Mouse (Mus musculus): Measurements from ENCODE around the gene Hhat. TPM values are rescaled to one million over a fixed set of nuclear protein-coding genes. Genes with fewer than 3 reads are reported as not detected.

Hhat gene
- total and polyA plus RNA-seq, 2 experiments from 2014 or later, result 3.5 to 5.4 TPM

- H3K36me3 ChIP-seq (ENCODE audit: insufficient read depth, low read length), result no peaks in the 10 kb centered on the region
- ATAC-seq (no peak), DNase-seq (ENCODE audit: low spot score) (no peak)
- no peaks in the 10 kb centered on the region for H3K9me3 ChIP-seq (ENCODE audit: low read length)
- H3K4me1 ChIP-seq (ENCODE audit: insufficient read depth, low read length), result no peaks in the 10 kb centered on the region
- H3K9ac ChIP-seq (replicated peaks; ENCODE audit: low read length), result no peak overlapping the region
- no peaks in the 10 kb centered on the region for H3K27me3 ChIP-seq (ENCODE audit: insufficient read depth, low read length)
- no peak overlapping the region for H3K4me2 ChIP-seq (ENCODE audit: low read depth, low read length)
- no peak overlapping the region for H3K4me3 ChIP-seq (ENCODE audit: low read length)
- no peak overlapping the region for H3K27ac ChIP-seq
- TF ChIP-seq CTCF (IDR thresholded peaks at IDR 0.05; ENCODE audit: low read depth), result no peak
- WGBS, result 78% methylated on average over 1 of the region's 1 CpGs
Measured at GRCm38 (mm10) chr1:192519713-192520112, 251.3 kb downstream of the Hhat start.

GRCm38 (mm10) chr1:192515373-192515772 is 255.7 kb downstream of the Hhat start:
- ATAC-seq (no peak), DNase-seq (ENCODE audit: low spot score) (no peak)
- Histone ChIP-seq H3K9me3 (ENCODE audit: low read length) (no peaks in the 10 kb centered on the region), H3K4me3 (ENCODE audit: low read length) (no peak overlapping the region), H3K9ac (replicated peaks; ENCODE audit: low read length) (no peak overlapping the region), H3K4me2 (ENCODE audit: low read depth, low read length) (no peak overlapping the region), H3K4me1 (ENCODE audit: insufficient read depth, low read length) (no peaks in the 10 kb centered on the region), H3K27ac (no peak overlapping the region), H3K27me3 (ENCODE audit: insufficient read depth, low read length) (no peaks in the 10 kb centered on the region), H3K36me3 (ENCODE audit: insufficient read depth, low read length) (no peaks in the 10 kb centered on the region)
- no peak for TF ChIP-seq CTCF (IDR thresholded peaks at IDR 0.05; ENCODE audit: low read depth)
- 82% methylated on average over 3 of the region's 3 CpGs for WGBS

- H3K27ac ChIP-seq, result no peak overlapping the region
- ATAC-seq, result no peak
- no peak overlapping the region for H3K4me3 ChIP-seq (ENCODE audit: low read length)
- H3K4me2 ChIP-seq (ENCODE audit: low read depth, low read length), result no peak overlapping the region
- H3K27me3 ChIP-seq (ENCODE audit: insufficient read depth, low read length), result no peaks in the 10 kb centered on the region
- no peak overlapping the region for H3K9ac ChIP-seq (replicated peaks; ENCODE audit: low read length)
- 95% methylated on average over 1 of the region's 1 CpGs for whole genome bisulfite sequencing
- TF ChIP-seq CTCF (IDR thresholded peaks at IDR 0.05; ENCODE audit: low read depth), result no peak
- no peak for DNase-seq (ENCODE audit: low spot score)
- no peaks in the 10 kb centered on the region for H3K4me1 ChIP-seq (ENCODE audit: insufficient read depth, low read length)
- H3K36me3 ChIP-seq (ENCODE audit: insufficient read depth, low read length), result no peaks in the 10 kb centered on the region
- no peaks in the 10 kb centered on the region for H3K9me3 ChIP-seq (ENCODE audit: low read length)
Measured at GRCm38 (mm10) chr1:192512821-192513220, 258.2 kb downstream of the Hhat start.

- no peak for ATAC-seq
- no peak for TF ChIP-seq CTCF (IDR thresholded peaks at IDR 0.05; ENCODE audit: low read depth)
- no peak overlapping the region for H3K9ac ChIP-seq (replicated peaks; ENCODE audit: low read length)
- no peaks in the 10 kb centered on the region for H3K36me3 ChIP-seq (ENCODE audit: insufficient read depth, low read length)
- H3K27me3 ChIP-seq (ENCODE audit: insufficient read depth, low read length), result no peaks in the 10 kb centered on the region
- no peak overlapping the region for H3K4me2 ChIP-seq (ENCODE audit: low read depth, low read length)
- H3K9me3 ChIP-seq (ENCODE audit: low read length), result no peaks in the 10 kb centered on the region
- H3K27ac ChIP-seq, result no peak overlapping the region
- no peaks in the 10 kb centered on the region for H3K4me1 ChIP-seq (ENCODE audit: insufficient read depth, low read length)
- no peak overlapping the region for H3K4me3 ChIP-seq (ENCODE audit: low read length)
- 71% methylated on average over 4 of the region's 4 CpGs for WGBS
- DNase-seq (ENCODE audit: low spot score), result no peak
Measured at GRCm38 (mm10) chr1:192503651-192504050, 267.4 kb downstream of the Hhat start.

- H3K4me3 ChIP-seq (ENCODE audit: low read length), result no peak overlapping the region
- no peak for TF ChIP-seq CTCF (IDR thresholded peaks at IDR 0.05; ENCODE audit: low read depth)
- no peak for DNase-seq (ENCODE audit: low spot score)
- H3K27me3 ChIP-seq (ENCODE audit: insufficient read depth, low read length), result no peaks in the 10 kb centered on the region
- H3K4me1 ChIP-seq (ENCODE audit: insufficient read depth, low read length), result no peaks in the 10 kb centered on the region
- no peaks in the 10 kb centered on the region for H3K9me3 ChIP-seq (ENCODE audit: low read length)
- H3K4me2 ChIP-seq (ENCODE audit: low read depth, low read length), result no peak overlapping the region
- H3K9ac ChIP-seq (replicated peaks; ENCODE audit: low read length), result no peak overlapping the region
- no peak overlapping the region for H3K27ac ChIP-seq
- ATAC-seq, result no peak
- H3K36me3 ChIP-seq (ENCODE audit: insufficient read depth, low read length), result no peaks in the 10 kb centered on the region
Measured at GRCm38 (mm10) chr1:192502835-192503234, 268.2 kb downstream of the Hhat start.

- Histone ChIP-seq H3K4me1 (ENCODE audit: insufficient read depth, low read length) (no peaks in the 10 kb centered on the region), H3K27me3 (ENCODE audit: insufficient read depth, low read length) (no peaks in the 10 kb centered on the region), H3K4me3 (ENCODE audit: low read length) (no peak overlapping the region), H3K4me2 (ENCODE audit: low read depth, low read length) (no peak overlapping the region), H3K9ac (replicated peaks; ENCODE audit: low read length) (no peak overlapping the region), H3K36me3 (ENCODE audit: insufficient read depth, low read length) (no peaks in the 10 kb centered on the region), H3K27ac (no peak overlapping the region), H3K9me3 (ENCODE audit: low read length) (no peaks in the 10 kb centered on the region)
- no peak for ATAC-seq
- peak; percentile 30 for DNase-seq (ENCODE audit: low spot score)
- WGBS, result 57% methylated on average over 9 of the region's 9 CpGs
- TF ChIP-seq CTCF (IDR thresholded peaks at IDR 0.05; ENCODE audit: low read depth), result no peak
Measured at GRCm38 (mm10) chr1:192502016-192502415, 269.0 kb downstream of the Hhat start.

GRCm38 (mm10) chr1:192497505-192497904 is 273.5 kb downstream of the Hhat start:
- Histone ChIP-seq H3K4me2 (ENCODE audit: low read depth, low read length) (no peak overlapping the region), H3K4me3 (ENCODE audit: low read length) (no peak overlapping the region), H3K9ac (replicated peaks; ENCODE audit: low read length) (no peak overlapping the region), H3K27ac (no peak overlapping the region), H3K9me3 (ENCODE audit: low read length) (no peaks in the 10 kb centered on the region), H3K4me1 (ENCODE audit: insufficient read depth, low read length) (no peaks in the 10 kb centered on the region), H3K27me3 (ENCODE audit: insufficient read depth, low read length) (no peaks in the 10 kb centered on the region), H3K36me3 (ENCODE audit: insufficient read depth, low read length) (no peaks in the 10 kb centered on the region)
- 81% methylated on average over 2 of the region's 2 CpGs for WGBS
- no peak for TF ChIP-seq CTCF (IDR thresholded peaks at IDR 0.05; ENCODE audit: low read depth)
- DNase-seq (ENCODE audit: low spot score) (no peak), ATAC-seq (no peak)
